Mouse (Mus musculus) heart, embryonic 16.5 days (tissue): ENCODE measurements at regions not wholly inside any gene's neighbourhood (a gene's known extent, or its start where the extent isn't known, plus 50 kb on each side); places are given as distances from the start of the nearest gene placed in this dataset.

Experiments used
- ATAC-seq: fragments of 200-750 bp; cut with Nextera tagmentation; replicated peaks from 2 replicates; pipeline ENCODE4 v1.8.0; 2017; ENCODE audit warnings: moderate number of reproducible peaks; ENCODE audit not compliant: insufficient read depth, low FRiP score; ENCODE audit errors: extremely low read depth
- H3K27ac ChIP-seq: fragments of 300-500 bp; sonication (generic); 2 replicates; pipeline ENCODE4 v1.5.1; 2014; ENCODE audit warnings: mild to moderate bottlenecking, low read length, control low read depth, moderate library complexity
- H3K27me3 ChIP-seq: fragments of 300-500 bp; sonication (generic); 2 replicates; pipeline ENCODE4 v1.6.1; 2014; ENCODE audit warnings: low read length, mixed read lengths; ENCODE audit not compliant: control insufficient read depth, insufficient read depth
- H3K36me3 ChIP-seq: fragments of 300-500 bp; sonication (generic); 2 replicates; pipeline ENCODE4 v1.6.1; 2014; ENCODE audit not compliant: control insufficient read depth, insufficient read depth
- H3K4me1 ChIP-seq: fragments of 300-500 bp; sonication (generic); 2 replicates; pipeline ENCODE4 v1.6.1; 2014; ENCODE audit warnings: low read length, mixed read lengths; ENCODE audit not compliant: control insufficient read depth, insufficient read depth
- H3K4me2 ChIP-seq: fragments of 300-500 bp; sonication (generic); 2 replicates; pipeline ENCODE4 v1.6.1; 2014; ENCODE audit warnings: low read depth, mild to moderate bottlenecking, control low read depth, low read length
- H3K4me3 ChIP-seq: fragments of 300-500 bp; sonication (generic); 2 replicates; pipeline ENCODE4 v1.5.1; 2014; ENCODE audit warnings: mild to moderate bottlenecking, control low read depth, low read length
- H3K9ac ChIP-seq: fragments of 300-500 bp; sonication (generic); 2 replicates; pipeline ENCODE4 v1.6.1; 2014; ENCODE audit warnings: low read length, control low read depth
- H3K9me3 ChIP-seq: fragments of 300-500 bp; sonication (generic); replicated peaks from 2 replicates; pipeline ENCODE4 v1.6.1; 2016; ENCODE audit warnings: low read length; ENCODE audit not compliant: control insufficient read depth
- WGBS: fragments of 180-500 bp; shearing (Covaris S2); extraction: QIAGEN DNeasy Blood & Tissue Kit; methylation state at CpG from one replicate; pipeline ENCODE4 v1.1.7; 2014; 5-methylcytosine and 5-hydroxymethylcytosine counted together

DNA sequence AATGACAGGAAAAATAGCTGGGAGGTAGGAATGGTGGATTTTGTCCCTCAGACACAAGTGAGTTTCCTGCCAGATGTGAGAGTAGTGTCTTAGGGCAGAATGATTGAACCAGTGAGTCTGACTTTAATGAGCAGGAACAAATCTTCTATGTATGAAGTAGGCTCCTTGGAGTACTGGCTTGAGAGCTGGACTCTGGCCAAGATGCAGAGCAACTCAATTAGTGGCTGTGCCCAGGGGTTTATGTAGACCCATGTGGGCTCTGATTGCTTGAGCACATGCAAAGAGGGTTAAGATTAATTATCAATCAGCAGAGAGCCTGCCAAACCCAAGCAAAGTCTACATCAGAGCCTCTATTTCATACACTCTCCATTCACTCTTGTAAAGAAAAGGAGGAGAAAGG, 92.9 kb upstream of the Htr1b start:
- no peak for ATAC-seq
- H3K4me3 ChIP-seq, result no peak overlapping the region
- no peak overlapping the region for H3K4me2 ChIP-seq
- H3K9me3 ChIP-seq, result no peaks in the 10 kb centered on the region
- no peaks in the 10 kb centered on the region for H3K36me3 ChIP-seq
- no peak overlapping the region for H3K27ac ChIP-seq
- no peaks in the 10 kb centered on the region for H3K27me3 ChIP-seq
- H3K4me1 ChIP-seq, result no peaks in the 10 kb centered on the region
- H3K9ac ChIP-seq, result no peak overlapping the region

DNA sequence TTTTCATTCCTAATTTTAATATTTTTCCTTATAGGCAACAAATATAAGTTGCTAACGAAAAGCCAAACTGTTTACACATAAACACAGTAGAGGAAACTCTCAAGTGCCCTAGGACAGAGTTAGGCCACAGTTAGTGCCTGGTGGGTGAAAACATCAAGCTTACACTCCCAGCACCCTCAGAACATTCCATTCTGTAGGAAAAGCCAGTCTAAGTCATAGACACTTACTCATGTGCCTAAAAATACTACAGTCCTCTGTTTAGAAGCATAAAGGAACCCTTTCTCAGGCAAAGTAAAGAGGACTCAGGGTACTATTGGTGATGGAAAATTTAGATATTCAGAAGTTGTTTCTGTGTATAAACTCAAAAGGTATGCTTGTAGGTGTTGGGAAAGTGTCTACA, 86.5 kb upstream of the Htr1b start:
- peak; percentile 52 for ATAC-seq
- peak overlapping the region; percentile 31; the same call in 1 of the 2 replicates for H3K27ac ChIP-seq
- no peaks in the 10 kb centered on the region for H3K27me3 ChIP-seq

DNA sequence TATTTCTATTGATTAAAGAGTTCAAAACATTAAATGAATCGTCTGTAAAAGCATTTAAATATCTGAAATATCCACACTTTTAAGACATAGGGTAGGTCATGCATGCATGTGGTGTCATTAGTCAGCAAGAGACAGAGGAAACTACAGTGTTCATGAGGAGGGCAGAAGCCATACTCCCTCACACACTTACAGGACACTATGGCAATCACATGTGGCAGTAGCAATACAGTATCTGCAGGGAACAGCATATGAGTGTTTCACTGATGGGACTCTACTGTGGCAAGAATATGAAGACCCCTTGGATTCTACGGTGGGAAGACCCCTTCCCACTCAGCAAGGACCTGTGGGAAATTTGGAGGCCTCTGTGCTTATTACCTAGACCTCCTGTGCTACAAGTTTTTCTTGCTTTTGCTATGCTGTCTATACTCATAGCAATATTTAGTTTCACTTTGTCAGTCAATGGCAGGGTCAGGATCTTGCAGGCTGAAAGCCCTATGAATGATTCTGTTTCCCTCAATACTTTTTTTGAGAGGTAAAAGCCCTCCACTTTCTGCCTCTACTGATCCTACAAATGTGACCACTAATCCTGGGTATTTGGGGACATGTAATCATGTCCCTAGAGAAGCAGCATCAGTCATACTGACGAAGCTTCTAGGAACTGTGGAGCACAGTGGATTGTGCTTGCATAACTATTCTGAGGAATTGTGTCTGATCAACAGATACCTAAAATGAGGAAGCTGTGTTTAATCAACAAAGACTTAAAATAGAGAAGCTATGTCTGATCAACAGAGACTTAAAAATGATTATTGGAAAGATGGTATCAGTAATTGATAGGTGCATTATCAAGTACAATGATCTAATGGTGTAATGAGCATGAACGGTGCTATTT, 83.6 kb upstream of the Htr1b start:
- WGBS, result 66% methylated on average over 4 of the region's 4 CpGs
- Histone ChIP-seq H3K4me1 (no peaks in the 10 kb centered on the region; the same call in none of the 2 replicates), H3K9ac (no peak overlapping the region), H3K27me3 (no peaks in the 10 kb centered on the region), H3K9me3 (no peaks in the 10 kb centered on the region), H3K4me2 (no peak overlapping the region; the same call in 1 of the 2 replicates), H3K4me3 (no peak overlapping the region), H3K27ac (no peak overlapping the region), H3K36me3 (no peaks in the 10 kb centered on the region)
- ATAC-seq, result no peak

More for the DNA sequence above, 86.5 kb upstream of the Htr1b start:
- Histone ChIP-seq H3K4me3 (no peak overlapping the region), H3K9ac (no peak overlapping the region), H3K4me1 (no peaks in the 10 kb centered on the region; the same call in none of the 2 replicates), H3K4me2 (no peak overlapping the region), H3K36me3 (no peaks in the 10 kb centered on the region), H3K9me3 (no peaks in the 10 kb centered on the region)
- WGBS, result 44% methylated on average over 1 of the region's 1 CpGs

DNA sequence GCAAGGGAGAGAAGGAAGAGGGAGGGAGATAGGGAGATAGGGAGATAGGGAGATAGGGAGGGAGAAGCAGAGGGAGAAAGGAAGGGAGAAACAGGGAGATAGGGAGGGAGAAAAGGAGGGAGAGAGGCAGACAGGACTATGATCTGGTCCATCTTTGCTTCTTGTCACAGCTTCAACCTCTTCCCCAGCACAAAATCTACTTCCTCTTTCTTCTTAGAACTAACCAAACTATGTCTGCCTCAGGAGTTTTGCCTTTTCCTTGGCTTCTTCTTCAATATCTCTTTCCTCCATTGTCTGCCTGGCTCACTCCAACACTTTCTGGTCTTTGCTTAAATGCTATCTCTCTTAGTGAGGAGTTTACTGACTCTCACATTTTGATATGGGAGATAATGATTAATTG, 57.7 kb upstream of the Htr1b start:
- Histone ChIP-seq H3K4me1 (no peaks in the 10 kb centered on the region), H3K4me2 (no peak overlapping the region), H3K4me3 (no peak overlapping the region), H3K9me3 (no peaks in the 10 kb centered on the region), H3K36me3 (no peaks in the 10 kb centered on the region), H3K27ac (no peak overlapping the region), H3K9ac (no peak overlapping the region), H3K27me3 (no peaks in the 10 kb centered on the region)
- no peak for ATAC-seq

DNA sequence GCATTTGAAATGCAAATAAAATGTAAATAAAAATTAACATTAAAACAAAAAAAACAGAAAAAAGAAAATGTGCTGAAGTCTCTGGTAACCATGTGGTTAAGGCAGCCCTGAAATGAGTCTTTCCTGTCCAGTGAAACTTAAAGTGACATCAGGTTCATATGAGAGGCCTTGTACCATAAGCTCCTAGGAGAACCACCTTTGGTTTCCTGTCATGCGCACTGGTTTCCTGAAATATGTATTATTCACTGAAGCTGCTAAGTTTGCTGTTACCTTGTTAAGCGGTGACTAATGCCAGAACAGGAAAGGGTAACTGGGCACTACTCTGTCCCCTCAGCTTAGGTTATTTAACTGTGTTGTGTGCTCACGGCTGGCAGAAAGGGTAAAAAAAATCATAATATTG, 56.1 kb upstream of the Htr1b start:
- H3K4me1 ChIP-seq, result no peaks in the 10 kb centered on the region
- H3K9ac ChIP-seq, result no peak overlapping the region
- no peak overlapping the region for H3K4me3 ChIP-seq
- no peak overlapping the region for H3K4me2 ChIP-seq
- 83% methylated on average over 3 of the region's 3 CpGs for WGBS
- no peak overlapping the region for H3K27ac ChIP-seq
- H3K36me3 ChIP-seq, result no peaks in the 10 kb centered on the region
- no peaks in the 10 kb centered on the region for H3K9me3 ChIP-seq
- ATAC-seq, result no peak
- no peaks in the 10 kb centered on the region for H3K27me3 ChIP-seq
